Mouse (Mus musculus): ENCODE results near the gene Nfil3. TPM values are rescaled to one million over a fixed set of nuclear protein-coding genes. Genes with fewer than 3 reads are reported as not detected.
A peak's percentile ranks its signal among the peaks of the same experiment; 100 is the strongest.

Gene Nfil3
- polyA plus RNA-seq, 1 experiment from 2014 or later = 40.5 TPM

DNA sequence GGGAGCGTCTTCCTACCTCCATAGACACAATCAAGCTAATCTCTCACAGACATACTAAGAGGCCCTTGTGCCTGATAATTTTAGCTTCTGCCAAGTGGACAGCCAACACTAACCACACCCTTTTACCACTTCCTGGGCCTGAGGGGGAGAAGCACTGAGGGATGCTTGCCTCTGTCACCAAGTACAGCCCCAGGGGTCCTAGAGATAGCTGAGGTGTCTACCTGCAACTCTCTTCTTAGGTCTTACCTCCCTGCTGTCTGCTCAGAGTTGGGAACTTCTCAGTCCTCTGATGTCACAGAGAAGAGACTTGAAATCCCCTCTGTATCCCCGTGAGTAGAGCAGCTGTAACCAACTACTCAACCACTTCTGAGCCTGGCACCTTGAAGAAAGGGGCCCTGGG, 19.6 kb upstream of the Nfil3 start:
- 63% methylated on average over 2 of the region's 2 CpGs for WGBS

DNA sequence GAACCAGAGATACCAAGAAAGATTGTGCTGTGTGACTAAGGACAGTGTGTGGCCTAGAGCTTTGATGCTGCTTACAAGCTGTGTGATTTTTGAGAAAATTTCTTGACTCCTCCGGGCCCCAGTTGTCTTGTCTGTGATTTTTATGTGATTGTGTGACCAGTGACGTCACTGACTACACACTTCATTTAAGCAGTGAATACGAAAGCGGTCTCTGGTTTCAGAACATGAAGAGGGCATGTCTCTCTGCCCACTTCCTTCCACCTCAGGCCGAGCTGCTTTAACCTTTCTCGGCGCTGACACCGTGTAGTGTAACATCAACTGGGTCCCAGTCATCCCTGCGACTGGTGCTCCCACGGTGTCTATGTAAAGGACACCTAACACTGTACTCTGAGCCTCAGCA, 17.7 kb upstream of the Nfil3 start:
- H3K4me2 ChIP-seq = no peak overlapping the region
- no peak for ATAC-seq (replicated peaks; ENCODE audit: insufficient number of reproducible peaks, insufficient read depth, low FRiP score, low read depth)
- no peak overlapping the region for H3K9ac ChIP-seq
- no peak overlapping the region for H3K27ac ChIP-seq
- WGBS = 79% methylated on average over 10 of the region's 10 CpGs
- no peak overlapping the region for H3K4me3 ChIP-seq
- H3K4me1 ChIP-seq (replicated peaks) = peaks cover 5% of the 10 kb centered on the region; the same call in 1 of the 2 replicates
- no peaks in the 10 kb centered on the region for H3K36me3 ChIP-seq
- H3K9me3 ChIP-seq (replicated peaks) = no peaks in the 10 kb centered on the region; the same call in 1 of the 2 replicates
- no peaks in the 10 kb centered on the region for H3K27me3 ChIP-seq

More for the DNA sequence above, 19.6 kb upstream of the Nfil3 start:
- no peak for ATAC-seq (replicated peaks; ENCODE audit: insufficient number of reproducible peaks, insufficient read depth, low FRiP score, low read depth)
- H3K4me2 ChIP-seq = no peak overlapping the region
- H3K9me3 ChIP-seq (replicated peaks) = no peaks in the 10 kb centered on the region
- no peak overlapping the region for H3K9ac ChIP-seq
- H3K27me3 ChIP-seq = no peaks in the 10 kb centered on the region
- H3K4me3 ChIP-seq = no peak overlapping the region
- H3K27ac ChIP-seq = no peak overlapping the region
- H3K4me1 ChIP-seq (replicated peaks) = peaks cover 5% of the 10 kb centered on the region; the same call in 1 of the 2 replicates
- H3K36me3 ChIP-seq = no peaks in the 10 kb centered on the region

DNA sequence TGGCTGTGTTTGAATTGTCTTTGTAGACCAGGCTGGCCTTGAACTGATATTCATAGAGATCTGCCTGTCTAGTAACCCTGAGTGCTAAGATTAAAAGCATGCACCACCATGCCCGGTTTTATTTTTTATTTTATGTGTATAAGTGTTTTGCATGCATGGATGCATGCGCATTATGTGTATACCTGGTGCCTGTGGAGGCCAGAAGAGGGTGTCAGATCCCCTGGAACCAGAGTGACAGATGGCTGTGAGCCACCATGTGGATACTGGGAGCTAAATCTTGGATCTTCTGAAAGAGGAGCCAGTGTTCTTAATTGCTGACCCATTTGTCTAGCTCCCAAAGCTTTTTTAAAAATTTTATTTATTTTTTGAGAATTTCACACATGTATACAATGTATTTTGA, 16.9 kb upstream of the Nfil3 start:
- WGBS = 74% methylated on average over 2 of the region's 2 CpGs
- Histone ChIP-seq H3K27ac (no peak overlapping the region), H3K27me3 (no peaks in the 10 kb centered on the region), H3K4me1 (replicated peaks) (no peaks in the 10 kb centered on the region), H3K4me3 (no peak overlapping the region), H3K9me3 (replicated peaks) (no peaks in the 10 kb centered on the region; the same call in 1 of the 2 replicates), H3K4me2 (no peak overlapping the region), H3K36me3 (no peaks in the 10 kb centered on the region), H3K9ac (no peak overlapping the region)
- ATAC-seq (replicated peaks; ENCODE audit: insufficient number of reproducible peaks, insufficient read depth, low FRiP score, low read depth) = no peak

DNA sequence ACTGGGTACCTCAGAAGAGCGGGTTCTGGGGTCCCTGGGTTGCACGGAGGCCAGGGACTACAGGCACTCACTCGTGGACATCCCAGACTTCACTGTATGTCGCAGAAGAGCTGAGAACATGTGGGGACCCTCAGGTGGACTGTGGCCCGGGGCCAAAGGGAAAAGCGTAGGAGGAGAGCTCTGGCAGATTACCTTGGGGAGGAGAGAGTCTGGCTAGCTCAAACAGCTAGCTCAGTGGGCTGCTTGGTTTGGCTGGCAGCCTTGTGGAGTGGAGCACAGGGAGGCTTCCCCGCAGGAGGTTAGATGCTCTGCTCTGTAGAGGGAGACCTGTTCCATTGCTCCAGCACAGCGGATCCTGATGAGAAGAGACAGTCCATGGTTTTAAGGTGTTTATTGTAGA, 15.3 kb upstream of the Nfil3 start:
- Histone ChIP-seq H3K9ac (no peak overlapping the region), H3K27ac (no peak overlapping the region), H3K4me2 (no peak overlapping the region), H3K36me3 (no peaks in the 10 kb centered on the region), H3K9me3 (replicated peaks) (no peaks in the 10 kb centered on the region; the same call in 1 of the 2 replicates), H3K4me3 (no peak overlapping the region), H3K27me3 (no peaks in the 10 kb centered on the region), H3K4me1 (replicated peaks) (no peaks in the 10 kb centered on the region)
- WGBS = 62% methylated on average over 8 of the region's 8 CpGs
- ATAC-seq (replicated peaks; ENCODE audit: insufficient number of reproducible peaks, insufficient read depth, low FRiP score, low read depth) = no peak

DNA sequence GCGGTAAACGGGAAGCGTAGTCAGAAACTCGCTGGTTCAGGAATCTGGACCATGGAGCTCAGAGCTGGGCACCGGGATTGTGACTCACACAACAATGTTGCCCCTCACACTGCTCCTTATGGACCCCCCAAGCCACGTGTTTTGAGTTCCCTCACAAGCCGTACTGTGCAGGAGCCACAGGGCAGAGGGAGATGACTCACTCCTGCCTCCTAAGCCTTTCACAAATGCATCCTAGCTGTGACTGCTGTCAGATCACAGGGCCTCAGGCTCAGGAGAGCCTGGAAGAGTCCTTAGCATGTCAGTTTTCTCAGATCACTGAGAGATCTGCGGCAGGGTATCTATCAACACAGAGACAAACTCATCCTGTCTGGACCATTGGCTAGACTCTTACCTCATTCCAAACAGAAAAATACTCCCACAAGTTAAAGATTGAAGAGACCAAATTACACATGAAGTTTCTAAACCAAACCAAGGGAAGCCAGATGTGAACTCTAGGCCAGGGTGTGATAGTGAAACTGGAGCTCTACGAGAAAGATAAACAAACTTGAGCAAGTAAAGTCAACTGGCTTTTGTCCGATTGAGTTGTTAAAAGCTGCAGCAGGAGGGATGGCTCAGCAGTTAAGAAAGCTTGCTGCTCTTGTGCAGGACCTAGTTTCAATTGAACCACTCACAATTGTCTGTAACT, 13.5 kb upstream of the Nfil3 start:
- WGBS = 58% methylated on average over 10 of the region's 10 CpGs

DNA sequence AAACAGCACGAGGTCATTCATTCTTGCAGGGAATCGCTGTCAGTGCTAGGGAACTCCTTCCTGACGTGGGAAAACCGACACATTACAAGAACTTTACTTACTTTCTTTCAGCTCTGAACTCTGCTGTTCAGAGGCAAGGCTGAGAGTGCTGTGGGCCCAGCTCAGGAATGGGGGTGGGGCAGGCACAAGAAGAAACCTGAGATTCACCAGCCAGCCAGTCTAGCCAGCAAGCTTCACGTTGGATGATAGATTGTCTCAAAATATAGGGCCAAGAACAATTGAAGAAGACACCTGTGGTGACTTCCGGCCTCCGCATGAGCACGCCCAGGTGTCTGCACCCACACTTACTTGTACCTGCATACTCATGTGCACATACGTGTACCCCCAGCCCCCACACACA, 9.3 kb upstream of the Nfil3 start:
- WGBS = 52% methylated on average over 9 of the region's 9 CpGs
- H3K36me3 ChIP-seq = no peaks in the 10 kb centered on the region
- H3K9ac ChIP-seq = no peak overlapping the region
- H3K27me3 ChIP-seq = no peaks in the 10 kb centered on the region
- no peak overlapping the region for H3K4me2 ChIP-seq
- no peak overlapping the region for H3K27ac ChIP-seq
- no peak overlapping the region for H3K4me3 ChIP-seq
- ATAC-seq (replicated peaks; ENCODE audit: insufficient number of reproducible peaks, insufficient read depth, low FRiP score, low read depth) = no peak
- peaks cover 7% of the 10 kb centered on the region; the same call in 1 of the 2 replicates for H3K4me1 ChIP-seq (replicated peaks)
- H3K9me3 ChIP-seq (replicated peaks) = no peaks in the 10 kb centered on the region; the same call in 1 of the 2 replicates

More for the DNA sequence above, 13.5 kb upstream of the Nfil3 start:
- H3K4me1 ChIP-seq (replicated peaks) = 0 out of 2 replicates have a peak, but pooled peaks cover 2% of the 10 kb centered on the region
- H3K9me3 ChIP-seq (replicated peaks) = no peaks in the 10 kb centered on the region; the same call in 1 of the 2 replicates
- no peak overlapping the region for H3K9ac ChIP-seq
- no peak for ATAC-seq (replicated peaks; ENCODE audit: insufficient number of reproducible peaks, insufficient read depth, low FRiP score, low read depth)
- H3K4me2 ChIP-seq = no peak overlapping the region
- no peak overlapping the region for H3K4me3 ChIP-seq
- no peaks in the 10 kb centered on the region for H3K27me3 ChIP-seq
- H3K27ac ChIP-seq = peak overlapping the region; percentile 42; the same call in 1 of the 2 replicates
- H3K36me3 ChIP-seq = no peaks in the 10 kb centered on the region

DNA sequence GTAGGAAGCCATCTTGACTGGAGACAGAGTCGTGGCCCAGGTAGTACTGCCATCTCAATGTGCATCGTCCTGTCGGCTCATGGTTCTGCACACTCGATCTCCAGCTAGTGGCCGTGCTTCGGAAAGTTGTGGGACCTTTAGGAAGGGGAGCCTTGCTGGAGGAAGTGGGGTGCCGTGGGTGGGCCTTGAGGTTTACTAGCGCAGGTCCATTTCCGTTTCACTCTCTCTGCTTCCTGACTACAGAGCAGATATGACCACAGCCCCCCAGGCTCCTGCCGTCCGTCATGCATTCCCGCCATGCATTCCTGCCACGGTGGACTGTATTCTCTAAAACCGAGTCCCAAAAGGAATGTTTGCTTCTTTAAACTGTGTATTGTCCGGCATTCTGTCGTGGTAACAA, 8.1 kb upstream of the Nfil3 start:
- Histone ChIP-seq H3K9ac (no peak overlapping the region), H3K27ac (no peak overlapping the region), H3K27me3 (no peaks in the 10 kb centered on the region), H3K4me2 (no peak overlapping the region), H3K36me3 (no peaks in the 10 kb centered on the region), H3K9me3 (replicated peaks) (no peaks in the 10 kb centered on the region; the same call in 1 of the 2 replicates), H3K4me3 (no peak overlapping the region), H3K4me1 (replicated peaks) (peaks cover 7% of the 10 kb centered on the region; the same call in 1 of the 2 replicates)
- ATAC-seq (replicated peaks; ENCODE audit: insufficient number of reproducible peaks, insufficient read depth, low FRiP score, low read depth) = no peak
- WGBS = 68% methylated on average over 16 of the region's 16 CpGs

DNA sequence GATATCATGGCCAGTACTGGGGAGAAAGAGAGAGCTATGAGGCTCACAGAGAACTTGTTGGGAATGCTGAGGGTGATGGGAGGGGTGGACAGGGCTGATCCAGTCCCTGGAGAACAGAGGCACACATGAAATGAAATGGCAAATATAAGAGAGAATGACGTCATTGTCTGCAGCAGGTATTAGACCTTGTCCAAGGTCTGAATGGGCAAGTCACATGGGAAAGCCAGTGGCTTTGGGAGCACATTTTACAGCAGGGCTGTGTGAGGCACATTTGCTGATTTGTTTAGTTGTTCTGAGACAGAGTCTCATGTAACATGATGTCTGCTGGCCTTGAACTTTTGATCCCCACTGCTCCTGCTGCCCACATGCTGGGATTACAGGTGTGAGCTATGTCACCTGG, 7.0 kb upstream of the Nfil3 start:
- H3K9ac ChIP-seq = no peak overlapping the region
- 37% methylated on average over 1 of the region's 1 CpGs for WGBS
- no peaks in the 10 kb centered on the region for H3K27me3 ChIP-seq
- no peak for ATAC-seq (replicated peaks; ENCODE audit: insufficient number of reproducible peaks, insufficient read depth, low FRiP score, low read depth)
- no peaks in the 10 kb centered on the region for H3K36me3 ChIP-seq
- H3K4me1 ChIP-seq (replicated peaks) = peaks cover 7% of the 10 kb centered on the region; the same call in 1 of the 2 replicates
- no peak overlapping the region for H3K4me2 ChIP-seq
- no peak overlapping the region for H3K27ac ChIP-seq
- H3K9me3 ChIP-seq (replicated peaks) = no peaks in the 10 kb centered on the region
- H3K4me3 ChIP-seq = no peak overlapping the region

DNA sequence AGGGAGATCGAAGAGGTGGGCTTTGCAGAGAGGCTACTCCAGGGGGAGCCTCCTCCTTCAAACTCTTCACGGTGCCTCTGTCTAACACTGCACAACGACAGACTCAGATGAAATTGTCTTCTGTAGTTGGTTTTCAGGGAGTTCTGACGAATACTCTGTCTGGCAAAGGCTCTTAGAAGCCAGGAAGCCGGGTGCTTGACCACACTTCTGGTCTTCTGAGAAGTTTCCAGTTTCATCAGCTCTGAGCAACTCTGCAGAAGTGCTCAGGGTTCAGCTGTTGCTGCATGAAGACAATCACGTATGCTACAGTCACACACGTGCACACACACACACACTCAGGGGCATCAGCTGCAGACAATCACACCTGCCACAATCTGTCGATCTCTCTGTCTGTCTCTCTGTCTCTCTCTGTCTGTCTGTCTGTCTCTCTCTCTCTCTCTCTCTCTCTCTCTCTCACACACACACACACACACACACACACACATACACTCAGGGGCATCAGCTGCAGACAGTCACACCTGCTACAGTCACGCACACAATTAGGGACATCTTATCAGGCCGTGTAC, 5.4 kb upstream of the Nfil3 start:
- no peak overlapping the region for H3K4me2 ChIP-seq
- H3K36me3 ChIP-seq = no peaks in the 10 kb centered on the region
- no peak for ATAC-seq (replicated peaks; ENCODE audit: insufficient number of reproducible peaks, insufficient read depth, low FRiP score, low read depth)
- no peak overlapping the region for H3K9ac ChIP-seq
- H3K4me1 ChIP-seq (replicated peaks) = peaks cover 14% of the 10 kb centered on the region
- no peaks in the 10 kb centered on the region for H3K27me3 ChIP-seq
- 51% methylated on average over 10 of the region's 10 CpGs for WGBS
- no peak overlapping the region for H3K27ac ChIP-seq
- no peaks in the 10 kb centered on the region for H3K9me3 ChIP-seq (replicated peaks)
- no peak overlapping the region for H3K4me3 ChIP-seq

DNA sequence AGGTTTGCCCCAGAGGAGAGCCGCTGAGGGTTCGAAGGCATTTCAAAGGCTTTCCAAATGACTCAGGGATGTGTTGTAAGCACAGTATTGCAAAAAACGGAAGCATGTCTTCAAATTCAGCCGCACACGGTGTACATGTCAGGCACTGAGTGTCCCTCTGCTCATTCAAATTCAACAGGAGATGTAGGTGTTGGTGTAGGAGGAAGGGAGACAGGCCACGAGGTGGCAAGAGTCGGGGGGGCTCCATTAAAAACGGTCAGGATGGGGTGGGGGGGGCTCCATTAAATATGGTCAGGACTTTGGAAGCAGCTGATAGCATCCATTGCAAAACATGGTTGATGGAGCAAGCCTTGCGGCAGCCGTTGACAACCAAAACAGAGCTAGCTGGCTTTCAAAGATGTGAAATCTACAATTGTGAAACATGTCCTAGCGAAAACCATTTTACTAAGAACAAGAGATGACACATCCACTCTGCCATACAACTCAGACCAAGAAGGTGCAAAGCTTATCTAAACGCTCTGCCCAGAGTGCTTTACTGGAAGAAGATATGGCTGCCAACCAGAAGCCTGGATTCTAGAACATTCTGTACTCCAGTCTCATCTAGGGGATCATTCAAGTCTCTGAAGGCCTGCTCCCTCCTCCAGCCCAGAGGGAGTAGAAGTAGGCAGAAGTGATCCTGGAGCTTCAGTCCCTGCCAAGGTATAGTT, 4.8 kb upstream of the Nfil3 start:
- ATAC-seq (replicated peaks; ENCODE audit: insufficient number of reproducible peaks, insufficient read depth, low FRiP score, low read depth) = no peak
- no peaks in the 10 kb centered on the region for H3K9me3 ChIP-seq (replicated peaks)
- 76% methylated on average over 12 of the region's 12 CpGs for WGBS

DNA sequence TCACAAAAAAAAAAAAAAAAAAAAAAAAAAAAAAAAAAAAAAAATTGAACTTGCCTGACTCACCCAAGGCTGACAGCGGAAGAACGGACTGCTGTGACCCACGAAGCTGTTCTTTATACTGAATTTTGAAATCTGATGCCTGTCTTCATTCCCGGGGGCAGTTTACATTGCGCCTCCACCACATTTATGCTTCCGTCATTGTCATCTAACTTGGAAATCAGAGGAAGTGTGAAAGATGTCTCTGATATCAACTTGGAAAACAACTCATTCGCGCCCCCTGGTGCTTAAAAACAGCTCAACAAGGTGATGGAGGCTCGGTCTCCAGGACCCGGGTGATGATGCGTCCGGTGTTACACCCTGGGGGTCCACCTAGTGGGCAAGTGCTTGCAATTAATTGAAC, 1.8 kb upstream of the Nfil3 start:
- H3K27ac ChIP-seq = no peak overlapping the region

More for the DNA sequence above, 4.8 kb upstream of the Nfil3 start:
- no peak overlapping the region for H3K9ac ChIP-seq
- no peaks in the 10 kb centered on the region for H3K27me3 ChIP-seq
- no peaks in the 10 kb centered on the region for H3K36me3 ChIP-seq
- no peak overlapping the region for H3K4me3 ChIP-seq
- H3K4me1 ChIP-seq (replicated peaks) = peaks cover 14% of the 10 kb centered on the region
- no peak overlapping the region for H3K27ac ChIP-seq
- H3K4me2 ChIP-seq = no peak overlapping the region

More for the DNA sequence above, 1.8 kb upstream of the Nfil3 start:
- H3K9me3 ChIP-seq (replicated peaks) = no peaks in the 10 kb centered on the region
- H3K27me3 ChIP-seq = no peaks in the 10 kb centered on the region
- H3K4me1 ChIP-seq (replicated peaks) = peaks cover 21% of the 10 kb centered on the region
- no peak for ATAC-seq (replicated peaks; ENCODE audit: insufficient number of reproducible peaks, insufficient read depth, low FRiP score, low read depth)
- under 1% methylated on average over 12 of the region's 12 CpGs for WGBS
- peak overlapping the region; percentile 86 for H3K4me2 ChIP-seq
- no peaks in the 10 kb centered on the region for H3K36me3 ChIP-seq
- H3K4me3 ChIP-seq = peak overlapping the region; percentile 93
- H3K9ac ChIP-seq = no peak overlapping the region
